Mouse (Mus musculus): Measurements from ENCODE around the gene Ptprf. TPM values are rescaled to one million over a fixed set of nuclear protein-coding genes. Genes with fewer than 3 reads are reported as not detected.

Gene Ptprf
- polyA plus RNA-seq (2015; fragmentation: Nextera tagmentation; extraction: Ambion mirVana) = 64.2 and 64.4 TPM in 2 replicates

DNA sequence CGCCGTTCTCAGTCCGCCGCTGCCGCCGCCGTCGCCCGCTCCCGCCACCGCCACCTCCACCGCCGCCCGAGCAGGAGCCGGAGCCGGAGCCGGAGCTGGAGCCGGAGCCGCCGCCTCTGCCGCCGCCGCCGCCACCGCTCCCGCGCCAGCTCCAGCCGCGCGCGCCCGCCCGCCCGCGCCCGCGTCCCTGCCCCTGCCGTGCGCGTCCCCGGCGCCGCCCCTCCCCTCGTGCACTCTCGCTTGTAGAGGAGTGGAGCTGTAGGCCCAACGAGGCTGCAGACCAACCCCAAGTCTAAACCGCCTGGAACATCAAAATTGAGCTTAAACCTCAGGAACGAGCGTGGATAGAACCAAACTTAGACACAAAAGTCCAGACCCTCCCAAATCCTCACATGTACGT lies at the start of gene Ptprf:
Gene Ptprf (minus strand): TSS at position 175 of the 400 bp plus-strand sequence.
- no peaks in the 10 kb centered on the region for H3K9me3 ChIP-seq (replicated peaks)
- peak within 1 kb of the TSS; percentile 86 for H3K9ac ChIP-seq
- 5% methylated on average over 13 of the region's 50 CpGs for WGBS
- peaks cover 47% of the 10 kb centered on the region for H3K4me1 ChIP-seq
- ATAC-seq (replicated peaks; ENCODE audit: low FRiP score) = peak; percentile 63
- H3K4me3 ChIP-seq (replicated peaks) = peak within 1 kb of the TSS; percentile 87
- peaks cover 11% of the 10 kb centered on the region for H3K36me3 ChIP-seq
- peaks cover 6% of the 10 kb centered on the region; the same call in 1 of the 2 replicates for H3K27me3 ChIP-seq
- H3K27ac ChIP-seq = peak within 1 kb of the TSS; percentile 95
- peak within 1 kb of the TSS; percentile 78 for H3K4me2 ChIP-seq

DNA sequence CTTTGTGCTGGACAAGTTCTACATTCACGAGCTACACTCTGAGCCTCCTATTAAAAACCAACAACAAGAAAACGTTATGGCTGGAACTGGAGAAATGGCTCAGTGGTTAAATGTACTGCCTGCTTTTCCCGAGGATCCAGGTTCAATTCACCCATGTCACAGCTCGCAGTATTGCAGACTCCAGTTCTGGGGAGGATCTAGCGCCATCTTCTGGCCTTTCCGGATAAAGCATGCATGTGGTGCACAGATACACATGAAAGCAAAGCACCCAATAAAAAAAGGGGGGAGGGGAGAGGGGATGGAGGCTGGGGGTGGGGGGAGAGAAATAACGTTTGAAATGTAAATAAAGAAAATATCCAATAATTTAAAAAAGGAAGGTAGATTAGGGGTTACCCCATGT lies 45.5 kb upstream of the Ptprf start:
- Histone ChIP-seq H3K4me2 (no peak overlapping the region), H3K36me3 (no peaks in the 10 kb centered on the region), H3K4me3 (replicated peaks) (no peak overlapping the region), H3K4me1 (peaks cover 6% of the 10 kb centered on the region), H3K9me3 (replicated peaks) (no peaks in the 10 kb centered on the region), H3K27ac (no peak overlapping the region), H3K27me3 (no peaks in the 10 kb centered on the region), H3K9ac (no peak overlapping the region)
- no peak for ATAC-seq (replicated peaks; ENCODE audit: low FRiP score)
- WGBS = 17% methylated on average over 7 of the region's 7 CpGs

DNA sequence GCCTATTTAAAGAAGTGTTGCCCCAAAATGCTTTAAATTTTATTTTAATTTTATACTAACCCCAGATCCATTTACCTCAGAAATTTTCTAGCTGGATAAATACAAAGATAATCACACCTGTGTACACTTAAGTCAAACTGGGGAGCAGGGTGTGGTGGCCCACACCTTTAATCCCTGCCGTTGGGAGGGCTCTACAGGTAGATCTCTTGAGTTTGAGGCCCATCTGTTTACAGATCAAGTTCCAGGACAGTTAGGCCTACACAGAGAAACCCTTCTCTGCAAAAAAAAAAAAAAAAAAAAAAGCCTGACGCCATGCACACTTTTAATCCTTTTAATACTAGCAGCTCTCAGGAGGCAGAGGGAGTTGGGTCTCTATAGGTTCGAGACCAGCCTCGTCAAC lies 44.8 kb upstream of the Ptprf start:
- Histone ChIP-seq H3K9me3 (replicated peaks) (no peaks in the 10 kb centered on the region), H3K36me3 (no peaks in the 10 kb centered on the region), H3K9ac (no peak overlapping the region), H3K27me3 (no peaks in the 10 kb centered on the region), H3K27ac (no peak overlapping the region), H3K4me2 (no peak overlapping the region), H3K4me1 (peaks cover 9% of the 10 kb centered on the region), H3K4me3 (replicated peaks) (no peak overlapping the region)
- 86% methylated on average over 4 of the region's 4 CpGs for WGBS
- no peak for ATAC-seq (replicated peaks; ENCODE audit: low FRiP score)

GRCm38 (mm10) chr4:118331777-118332176 lies 40.6 kb upstream of the Ptprf start:
- ATAC-seq (replicated peaks; ENCODE audit: low FRiP score) = no peak
- no peak overlapping the region for H3K4me2 ChIP-seq
- no peak overlapping the region for H3K4me3 ChIP-seq (replicated peaks)
- H3K36me3 ChIP-seq = no peaks in the 10 kb centered on the region
- H3K4me1 ChIP-seq = peaks cover 6% of the 10 kb centered on the region; the same call in 1 of the 2 replicates
- H3K9me3 ChIP-seq (replicated peaks) = no peaks in the 10 kb centered on the region
- H3K9ac ChIP-seq = no peak overlapping the region
- 0 out of 2 replicates have a peak overlapping the region, but pooled peaks have one; percentile 15 for H3K27ac ChIP-seq
- 38% methylated on average over 4 of the region's 4 CpGs for WGBS
- H3K27me3 ChIP-seq = no peaks in the 10 kb centered on the region

DNA sequence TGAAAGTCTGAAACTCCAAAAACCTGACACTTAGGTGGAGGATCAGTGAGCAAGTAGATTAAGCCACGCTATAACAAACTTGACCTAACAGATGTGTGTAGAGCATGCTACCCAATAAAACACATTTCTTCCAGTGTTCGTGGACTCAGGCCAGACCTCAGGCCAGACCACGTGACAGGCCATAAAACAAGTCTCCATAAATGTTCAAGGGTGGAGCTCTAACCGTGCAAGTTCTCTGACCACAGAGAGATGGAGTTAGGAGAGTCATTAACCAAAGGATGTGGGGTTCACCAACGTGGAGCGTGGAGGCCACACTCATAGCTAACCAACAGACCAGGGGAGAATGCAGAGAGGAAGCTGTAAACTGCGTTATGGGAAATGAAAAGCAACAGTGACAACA lies 35.3 kb upstream of the Ptprf start:
- Histone ChIP-seq H3K9me3 (replicated peaks) (no peaks in the 10 kb centered on the region), H3K4me1 (peaks cover 2% of the 10 kb centered on the region; the same call in 1 of the 2 replicates), H3K4me3 (replicated peaks) (no peak overlapping the region), H3K9ac (no peak overlapping the region), H3K27me3 (no peaks in the 10 kb centered on the region), H3K27ac (peak overlapping the region; percentile 33; the same call in 1 of the 2 replicates), H3K36me3 (no peaks in the 10 kb centered on the region), H3K4me2 (no peak overlapping the region)
- WGBS = 26% methylated on average over 7 of the region's 7 CpGs
- ATAC-seq (replicated peaks; ENCODE audit: low FRiP score) = peak; percentile 70

GRCm38 (mm10) chr4:118320636-118321035 lies 29.4 kb upstream of the Ptprf start:
- H3K27ac ChIP-seq = no peak overlapping the region
- 67% methylated on average over 2 of the region's 2 CpGs for WGBS
- no peaks in the 10 kb centered on the region for H3K36me3 ChIP-seq
- H3K4me2 ChIP-seq = no peak overlapping the region
- ATAC-seq (replicated peaks; ENCODE audit: low FRiP score) = no peak
- no peak overlapping the region for H3K9ac ChIP-seq
- H3K4me3 ChIP-seq (replicated peaks) = no peak overlapping the region
- peaks cover 8% of the 10 kb centered on the region; the same call in 1 of the 2 replicates for H3K4me1 ChIP-seq
- no peaks in the 10 kb centered on the region for H3K27me3 ChIP-seq
- no peaks in the 10 kb centered on the region for H3K9me3 ChIP-seq (replicated peaks)

DNA sequence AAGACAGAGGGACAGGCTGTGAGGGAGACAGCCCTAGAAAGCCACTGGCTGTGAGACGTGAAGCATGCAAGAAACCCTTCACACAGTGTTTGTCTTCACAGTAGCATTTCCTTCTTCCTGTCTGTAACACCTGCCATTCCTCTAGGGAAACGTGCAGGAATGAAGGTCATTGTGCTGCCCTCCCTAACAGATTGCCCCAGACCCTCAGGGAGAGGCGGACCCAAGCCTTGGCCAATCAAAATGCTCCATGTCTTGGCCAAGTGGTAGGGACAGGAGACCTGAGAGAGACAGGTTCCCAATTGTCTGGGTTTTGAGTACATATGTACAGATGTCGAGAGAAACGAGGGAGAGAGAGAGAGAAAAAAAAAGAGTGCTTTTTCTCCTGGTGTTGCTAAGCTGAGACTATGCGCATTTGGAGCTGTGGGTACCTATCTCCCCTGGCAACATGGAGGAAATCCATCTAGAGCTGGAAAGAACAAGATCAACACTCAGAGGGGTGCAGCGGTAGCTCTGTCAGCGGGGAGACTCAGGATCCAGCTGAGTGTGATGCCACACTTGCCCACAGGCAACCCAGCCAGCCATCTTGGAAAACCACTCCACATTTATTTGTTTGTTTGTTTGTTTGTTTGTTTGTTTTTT lies 28.6 kb upstream of the Ptprf start:
- Histone ChIP-seq H3K4me1 (peaks cover 12% of the 10 kb centered on the region; the same call in 1 of the 2 replicates), H3K4me3 (replicated peaks) (no peak overlapping the region), H3K9ac (no peak overlapping the region), H3K27me3 (no peaks in the 10 kb centered on the region), H3K36me3 (no peaks in the 10 kb centered on the region), H3K4me2 (no peak overlapping the region), H3K27ac (no peak overlapping the region), H3K9me3 (replicated peaks) (no peaks in the 10 kb centered on the region)
- ATAC-seq (replicated peaks; ENCODE audit: low FRiP score) = no peak
- WGBS = 37% methylated on average over 8 of the region's 8 CpGs

DNA sequence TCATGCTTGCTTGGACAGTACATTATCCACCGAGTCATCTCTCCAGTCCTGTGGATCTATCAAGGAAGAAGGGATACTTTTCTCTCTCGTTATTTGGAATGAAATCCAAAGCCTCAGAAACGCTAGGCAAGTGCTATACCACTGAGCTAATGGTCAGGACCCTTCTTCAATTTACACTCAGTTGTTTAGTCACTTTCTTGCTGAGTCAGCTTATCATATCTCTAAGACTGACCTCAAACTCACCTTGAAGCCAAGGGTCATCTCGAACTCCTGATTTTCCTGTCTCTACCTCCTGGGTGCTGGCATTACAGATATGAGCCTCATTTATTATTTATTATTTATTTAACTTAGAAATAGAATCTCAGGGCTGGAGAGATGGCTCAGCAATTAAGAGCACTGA lies 25.5 kb upstream of the Ptprf start:
- no peak overlapping the region for H3K4me2 ChIP-seq
- WGBS = 82% methylated on average over 4 of the region's 4 CpGs
- no peak overlapping the region for H3K4me3 ChIP-seq (replicated peaks)
- H3K27ac ChIP-seq = no peak overlapping the region
- H3K9me3 ChIP-seq (replicated peaks) = no peaks in the 10 kb centered on the region
- no peaks in the 10 kb centered on the region for H3K27me3 ChIP-seq
- no peaks in the 10 kb centered on the region for H3K36me3 ChIP-seq
- ATAC-seq (replicated peaks; ENCODE audit: low FRiP score) = no peak
- peaks cover 12% of the 10 kb centered on the region; the same call in 1 of the 2 replicates for H3K4me1 ChIP-seq
- H3K9ac ChIP-seq = no peak overlapping the region

GRCm38 (mm10) chr4:118315286-118315685 lies 24.1 kb upstream of the Ptprf start:
- H3K27ac ChIP-seq = no peak overlapping the region
- 24% methylated on average over 8 of the region's 8 CpGs for WGBS
- no peaks in the 10 kb centered on the region for H3K9me3 ChIP-seq (replicated peaks)
- H3K4me3 ChIP-seq (replicated peaks) = no peak overlapping the region
- H3K4me2 ChIP-seq = no peak overlapping the region
- H3K27me3 ChIP-seq = no peaks in the 10 kb centered on the region
- no peak overlapping the region for H3K9ac ChIP-seq
- H3K4me1 ChIP-seq = peaks cover 12% of the 10 kb centered on the region; the same call in 1 of the 2 replicates
- no peaks in the 10 kb centered on the region for H3K36me3 ChIP-seq
- ATAC-seq (replicated peaks; ENCODE audit: low FRiP score) = no peak

- 98% methylated on average over 1 of the region's 1 CpGs for WGBS
- H3K36me3 ChIP-seq = no peaks in the 10 kb centered on the region
- ATAC-seq (replicated peaks; ENCODE audit: low FRiP score) = no peak
These were observed 19.3 kb upstream of the Ptprf start for GRCm38 (mm10) chr4:118310461-118310860.

DNA sequence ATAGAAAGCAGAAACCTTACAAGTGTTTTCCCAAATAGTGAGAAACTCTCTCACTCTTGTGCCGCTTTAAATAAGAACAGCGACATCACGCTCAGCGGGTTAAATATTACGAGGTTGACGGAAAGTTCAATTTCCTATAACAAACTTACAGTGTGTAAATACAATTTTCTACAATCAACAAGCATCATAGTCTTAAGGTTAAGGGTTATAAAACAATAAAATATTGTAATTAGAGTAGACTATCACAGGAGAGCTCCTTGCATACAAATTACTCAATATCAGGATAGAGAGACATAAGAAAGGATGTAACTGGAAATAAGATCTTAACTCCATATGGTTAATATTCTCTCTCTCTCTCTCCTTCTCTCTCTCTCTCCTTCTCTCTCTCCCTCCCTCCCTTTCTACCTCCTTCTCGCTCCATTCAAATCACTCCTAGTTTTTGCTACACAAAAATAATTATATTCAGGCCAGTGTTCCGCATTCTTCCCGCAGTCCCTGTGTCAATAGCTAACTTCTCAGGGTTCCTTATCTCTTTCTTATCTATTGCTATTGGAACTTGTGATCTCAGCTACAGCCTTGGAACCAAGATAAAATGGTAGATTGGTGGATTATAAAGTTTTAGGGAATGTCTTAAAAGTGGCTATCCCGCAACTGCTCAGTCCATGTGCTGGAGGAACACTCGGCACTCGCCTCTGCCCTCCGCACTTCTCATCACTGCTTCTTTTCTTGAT lies 16.5 kb upstream of the Ptprf start:
- Histone ChIP-seq H3K4me2 (no peak overlapping the region), H3K27ac (no peak overlapping the region), H3K9me3 (replicated peaks) (no peaks in the 10 kb centered on the region), H3K27me3 (no peaks in the 10 kb centered on the region), H3K4me1 (no peaks in the 10 kb centered on the region), H3K9ac (no peak overlapping the region), H3K36me3 (no peaks in the 10 kb centered on the region), H3K4me3 (replicated peaks) (no peak overlapping the region)
- WGBS = 86% methylated on average over 13 of the region's 13 CpGs
- ATAC-seq (replicated peaks; ENCODE audit: low FRiP score) = no peak

More at GRCm38 (mm10) chr4:118310461-118310860, 19.3 kb upstream of the Ptprf start:
- H3K27me3 ChIP-seq = no peaks in the 10 kb centered on the region
- no peak overlapping the region for H3K4me2 ChIP-seq
- H3K4me1 ChIP-seq = 0 out of 2 replicates have a peak, but pooled peaks cover 4% of the 10 kb centered on the region
- H3K9me3 ChIP-seq (replicated peaks) = no peaks in the 10 kb centered on the region
- no peak overlapping the region for H3K27ac ChIP-seq
- no peak overlapping the region for H3K4me3 ChIP-seq (replicated peaks)
- H3K9ac ChIP-seq = no peak overlapping the region

DNA sequence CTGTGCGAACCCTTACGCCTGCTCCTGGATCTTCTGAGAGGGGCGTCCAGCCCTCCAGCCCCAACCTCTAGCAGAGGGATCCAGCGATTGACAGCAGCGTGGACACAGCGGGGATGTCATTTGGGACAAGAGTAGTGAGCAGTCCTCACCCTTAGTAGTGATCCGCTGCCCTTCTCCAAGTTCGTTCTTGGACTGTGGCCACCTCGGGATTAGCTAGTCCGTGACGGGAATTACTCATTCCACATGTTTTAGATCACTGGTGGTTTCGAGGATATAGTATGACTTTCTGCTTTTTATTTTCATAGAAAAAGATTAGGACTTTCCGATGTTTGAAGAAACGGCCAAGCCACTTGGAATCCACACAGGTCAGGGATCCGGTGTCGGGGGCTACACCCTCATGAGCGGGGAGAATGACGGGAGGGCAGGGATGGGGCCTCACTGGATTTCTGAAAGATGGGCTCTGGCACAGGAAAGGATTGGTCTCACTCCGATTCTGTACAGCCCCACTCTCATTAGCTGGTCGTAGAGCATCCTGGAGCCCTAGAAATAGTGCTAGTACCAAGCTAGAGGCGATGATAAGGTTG lies 15.0 kb upstream of the Ptprf start:
- Histone ChIP-seq H3K4me1 (no peaks in the 10 kb centered on the region), H3K36me3 (no peaks in the 10 kb centered on the region), H3K4me3 (replicated peaks) (no peak overlapping the region), H3K27ac (no peak overlapping the region), H3K27me3 (no peaks in the 10 kb centered on the region), H3K9ac (no peak overlapping the region), H3K4me2 (no peak overlapping the region), H3K9me3 (replicated peaks) (no peaks in the 10 kb centered on the region)
- WGBS = 83% methylated on average over 21 of the region's 21 CpGs
- no peak for ATAC-seq (replicated peaks; ENCODE audit: low FRiP score)
